14 mouse cellular contexts compared by ENCODE assay signal in genomic region chr5:66005041-66005678, GRCm38 (mm10). TPM values are rescaled to one million over a fixed set of nuclear protein-coding genes. Genes with fewer than 3 reads are reported as not detected.
DNase-seq lines count a peak whose midpoint lies in the region; ATAC-seq and TF ChIP-seq lines count a peak whose summit lies in the region.
"Had no signal": no experiment of that assay in that cellular context is flagged by ENCODE, and none has a peak within 500 bp of the region (broad histone marks: within the 10 kb centered on the region; RNA-seq: fewer than 3 reads in every experiment).

No protein-coding gene starts in this region.

- no peak for TF ChIP-seq POLR2A in bone marrow macrophage, adult 2 months (IDR thresholded peaks at IDR 0.05; ENCODE audit: borderline replicate concordance, low read depth, low read length)
- TF ChIP-seq POLR2A in small intestine, adult 2 months (IDR thresholded peaks at IDR 0.05; ENCODE audit: low read depth, low read length), result no peak

- no peak for ATAC-seq in kidney, embryonic 14.5 days (ENCODE audit: low FRiP score, low TSS enrichment)

- TF ChIP-seq CTCF in bone marrow macrophage, adult 2 months (IDR thresholded peaks at IDR 0.05; ENCODE audit: low read depth, low read length), result no peak
- TF ChIP-seq CTCF in small intestine, adult 2 months (IDR thresholded peaks at IDR 0.05; ENCODE audit: extremely low read depth, insufficient read length, insufficient replicate concordance, low read depth, low read length), result no peak

- no peaks in the 10 kb centered on the region for H3K27me3 ChIP-seq in kidney, embryonic 14.5 days (ENCODE audit: control insufficient read depth, insufficient read depth, low read length)
- no peaks in the 10 kb centered on the region for H3K27me3 ChIP-seq in small intestine, adult 2 months (ENCODE audit: control insufficient read depth, insufficient read depth, low read length)
- H3K27me3 ChIP-seq: embryonic facial prominence, embryonic 15.5 days had no signal

- no peaks in the 10 kb centered on the region for H3K36me3 ChIP-seq in kidney, embryonic 14.5 days (ENCODE audit: control insufficient read depth, insufficient read depth, low read length)
- H3K36me3 ChIP-seq in small intestine, adult 2 months (ENCODE audit: control insufficient read depth, insufficient read depth, low read length), result no peaks in the 10 kb centered on the region
- H3K36me3 ChIP-seq: embryonic facial prominence, embryonic 15.5 days; G1E; hindbrain, embryonic 10.5 days had no signal

- H3K9ac ChIP-seq in kidney, embryonic 14.5 days (ENCODE audit: low read depth, low read length), result no peak overlapping the region
- H3K9ac ChIP-seq: embryonic facial prominence, embryonic 15.5 days had no signal

- no peak overlapping the region for H3K4me3 ChIP-seq in kidney, embryonic 14.5 days (ENCODE audit: low read length)
- H3K4me3 ChIP-seq in bone marrow macrophage, adult 2 months (ENCODE audit: insufficient read depth, low read length), result peak overlapping the region; percentile 36
- H3K4me3 ChIP-seq in small intestine, adult 2 months (ENCODE audit: low read depth, low read length), result peak overlapping the region; percentile 30
- H3K4me3 ChIP-seq: embryonic facial prominence, embryonic 15.5 days; hindbrain, embryonic 10.5 days had no signal

- no peak overlapping the region for H3K4me2 ChIP-seq in kidney, embryonic 14.5 days (replicated peaks; ENCODE audit: low read depth, low read length)
- H3K4me2 ChIP-seq: embryonic facial prominence, embryonic 15.5 days had no signal

- no peak for DNase-seq in kidney, adult 18-20 months
- DNase-seq in kidney, postnatal 25 days, result peak; percentile 54 to 84
- no peak for DNase-seq in adrenal gland, postnatal 14 days
- DNase-seq in cerebellum, adult 9-11 months, result no peak
- DNase-seq in ovary, postnatal 36 days (ENCODE audit: low spot score), result no peak
- DNase-seq: cerebellum, adult 2 months; layer of hippocampus, postnatal 36 days had no signal

- H3K4me1 ChIP-seq in kidney, embryonic 14.5 days (ENCODE audit: control insufficient read depth, insufficient read depth, low read length), result peaks cover 6% of the 10 kb centered on the region
- H3K4me1 ChIP-seq in bone marrow macrophage, adult 2 months (ENCODE audit: control insufficient read depth, insufficient read depth, low read length), result peaks cover 13% of the 10 kb centered on the region
- H3K4me1 ChIP-seq in small intestine, adult 2 months (ENCODE audit: control insufficient read depth, insufficient read depth, insufficient read length, low read length), result peaks cover 11% of the 10 kb centered on the region; the same call in 1 of the 2 replicates
- H3K4me1 ChIP-seq: embryonic facial prominence, embryonic 15.5 days had no signal

- 46% methylated on average over 16 of the region's 16 CpGs for WGBS in kidney, embryonic 14.5 days
- WGBS in small intestine, adult 2 months, result 14% methylated on average over 16 of the region's 16 CpGs

- H3K9me3 ChIP-seq in kidney, embryonic 14.5 days (ENCODE audit: control insufficient read depth, low read length), result no peaks in the 10 kb centered on the region
- H3K9me3 ChIP-seq: embryonic facial prominence, embryonic 15.5 days; G1E; hindbrain, embryonic 10.5 days had no signal

- H3K27ac ChIP-seq in kidney, embryonic 14.5 days (ENCODE audit: low read depth, low read length), result peak overlapping the region; percentile 6; the same call in 1 of the 2 replicates
- peak overlapping the region; percentile 17; the same call in 1 of the 2 replicates for H3K27ac ChIP-seq in bone marrow macrophage, adult 2 months (ENCODE audit: insufficient read depth, low read depth, low read length)
- peak overlapping the region; percentile 98 for H3K27ac ChIP-seq in small intestine, adult 2 months (ENCODE audit: insufficient read depth, low read depth, low read length)
- H3K27ac ChIP-seq: embryonic facial prominence, embryonic 15.5 days; hindbrain, embryonic 10.5 days; macrophage had no signal

RNA-seq across cellular contexts. Expression of gene 9130230L23Rik, which starts 1.1 kb away (rescaled TPM):
- 0.38 and 0.40 TPM in 2 replicates for polyA plus RNA-seq in kidney, embryonic 14.5 days (2014; fragmentation: Nextera tagmentation; extraction: Ambion mirVana)
- 1.0 TPM in 2 replicates for polyA plus RNA-seq in bone marrow macrophage, adult 2 months (2012; ENCODE audit: insufficient read depth, insufficient read length, missing spikeins)
- polyA plus RNA-seq in small intestine, adult 2 months (2012; rRNA removed), result 4.7 and 10.9 TPM in 2 replicates
- 0.53 and 0.74 TPM in 2 replicates for total RNA-seq in adrenal gland, postnatal 14 days (2021)
- total RNA-seq: layer of hippocampus, postnatal 36 days had no signal
- polyA plus RNA-seq: cerebellum, adult 2 months; G1E; macrophage had no signal

Comparison
In these comparisons a context has a peak if more than half of its experiments do, and no peak if none do; other contexts are left out.
1. DNase-seq: peak in kidney, postnatal 25 days (2 of 2); none in kidney, adult 18-20 months (single experiment), adrenal gland, postnatal 14 days (single experiment), cerebellum, adult 9-11 months (single experiment) and ovary, postnatal 36 days (single experiment).
2. H3K27ac ChIP-seq: peak in every context shown above with its lines; median percentile 98 in small intestine, adult 2 months; 17 in bone marrow macrophage, adult 2 months; 6 in kidney, embryonic 14.5 days.